Mouse (Mus musculus) forebrain, embryonic 12.5 days (tissue): ENCODE measurements at regions not wholly inside any gene's neighbourhood (a gene's known extent, or its start where the extent isn't known, plus 50 kb on each side); places are given as distances from the start of the nearest gene placed in this dataset.

Source experiments
- ATAC-seq: fragments of 200-750 bp; cut with Nextera tagmentation; 2 replicates; pipeline ENCODE4 v1.8.0; 2017; ENCODE audit warnings: moderate TSS enrichment; ENCODE audit not compliant: low FRiP score
- H3K27ac ChIP-seq: fragments of 300-500 bp; sonication (generic); 2 replicates; pipeline ENCODE4 v1.5.1; 2016; ENCODE audit warnings: mild to moderate bottlenecking
- H3K27me3 ChIP-seq: fragments of 300-500 bp; sonication (generic); 2 replicates; pipeline ENCODE4 v1.6.1; 2016; ENCODE audit warnings: mild to moderate bottlenecking
- H3K36me3 ChIP-seq: fragments of 300-500 bp; sonication (generic); replicated peaks from 2 replicates; pipeline ENCODE4 v1.6.1; 2016; ENCODE audit warnings: mild to moderate bottlenecking
- H3K4me1 ChIP-seq: fragments of 300-500 bp; sonication (generic); 2 replicates; pipeline ENCODE4 v1.6.1; 2016
- H3K4me2 ChIP-seq: fragments of 300-500 bp; sonication (generic); 2 replicates; pipeline ENCODE4 v1.6.1; 2016; ENCODE audit warnings: mild to moderate bottlenecking, moderate library complexity
- H3K4me3 ChIP-seq: fragments of 300-500 bp; sonication (generic); replicated peaks from 2 replicates; pipeline ENCODE4 v1.5.1; 2016; ENCODE audit warnings: mild to moderate bottlenecking
- H3K9ac ChIP-seq: fragments of 300-500 bp; sonication (generic); 2 replicates; pipeline ENCODE4 v1.6.1; 2016; ENCODE audit warnings: mild to moderate bottlenecking
- H3K9me3 ChIP-seq: fragments of 300-500 bp; sonication (generic); 2 replicates; pipeline ENCODE4 v1.6.1; 2016
- WGBS: fragments of 180-500 bp; shearing (Covaris S2); methylation state at CpG from one replicate; pipeline ENCODE4 v1.1.7; 2016; 5-methylcytosine and 5-hydroxymethylcytosine counted together

- Histone ChIP-seq H3K4me2 (no peak overlapping the region), H3K27ac (no peak overlapping the region), H3K9me3 (no peaks in the 10 kb centered on the region), H3K36me3 (no peaks in the 10 kb centered on the region), H3K9ac (no peak overlapping the region), H3K4me1 (no peaks in the 10 kb centered on the region), H3K4me3 (no peak overlapping the region), H3K27me3 (no peaks in the 10 kb centered on the region)
- WGBS = 87% methylated on average over 2 of the region's 2 CpGs
- ATAC-seq = no peak
These were observed 81.1 kb upstream of the Ralgapa2 start for GRCm38 (mm10) chr2:146593291-146593690.

GRCm38 (mm10) chr2:146594212-146594611, 82.1 kb upstream of the Ralgapa2 start:
- Histone ChIP-seq H3K27me3 (no peaks in the 10 kb centered on the region), H3K27ac (no peak overlapping the region), H3K4me1 (no peaks in the 10 kb centered on the region), H3K4me2 (no peak overlapping the region), H3K36me3 (no peaks in the 10 kb centered on the region), H3K9ac (no peak overlapping the region), H3K4me3 (no peak overlapping the region), H3K9me3 (no peaks in the 10 kb centered on the region)
- no peak for ATAC-seq
- WGBS = 69% methylated on average over 4 of the region's 4 CpGs

GRCm38 (mm10) chr2:146595673-146596072, 83.5 kb upstream of the Ralgapa2 start:
- Histone ChIP-seq H3K9me3 (no peaks in the 10 kb centered on the region), H3K4me2 (no peak overlapping the region), H3K36me3 (no peaks in the 10 kb centered on the region), H3K9ac (no peak overlapping the region), H3K4me1 (no peaks in the 10 kb centered on the region), H3K4me3 (no peak overlapping the region), H3K27ac (no peak overlapping the region), H3K27me3 (no peaks in the 10 kb centered on the region)
- 90% methylated on average over 2 of the region's 2 CpGs for WGBS
- ATAC-seq = no peak

- Histone ChIP-seq H3K27ac (no peak overlapping the region), H3K4me3 (no peak overlapping the region), H3K27me3 (no peaks in the 10 kb centered on the region), H3K4me1 (no peaks in the 10 kb centered on the region), H3K9ac (no peak overlapping the region), H3K36me3 (no peaks in the 10 kb centered on the region), H3K9me3 (no peaks in the 10 kb centered on the region), H3K4me2 (no peak overlapping the region)
- ATAC-seq = no peak
These were observed 94.0 kb upstream of the Ralgapa2 start for GRCm38 (mm10) chr2:146606170-146606569.

GRCm38 (mm10) chr2:146610896-146611295, 98.8 kb upstream of the Ralgapa2 start:
- Histone ChIP-seq H3K27me3 (peaks cover 5% of the 10 kb centered on the region; the same call in 1 of the 2 replicates), H3K9me3 (no peaks in the 10 kb centered on the region), H3K4me3 (no peak overlapping the region), H3K27ac (no peak overlapping the region), H3K36me3 (no peaks in the 10 kb centered on the region), H3K4me1 (peaks cover 5% of the 10 kb centered on the region; the same call in 1 of the 2 replicates), H3K4me2 (no peak overlapping the region), H3K9ac (no peak overlapping the region)
- 98% methylated on average over 2 of the region's 2 CpGs for WGBS
- ATAC-seq = no peak

GRCm38 (mm10) chr2:146611886-146612521, 99.9 kb upstream of the Ralgapa2 start:
- Histone ChIP-seq H3K4me2 (no peak overlapping the region), H3K27ac (no peak overlapping the region), H3K9ac (no peak overlapping the region), H3K9me3 (no peaks in the 10 kb centered on the region), H3K36me3 (no peaks in the 10 kb centered on the region), H3K4me1 (peaks cover 5% of the 10 kb centered on the region; the same call in 1 of the 2 replicates), H3K27me3 (peaks cover 5% of the 10 kb centered on the region; the same call in 1 of the 2 replicates), H3K4me3 (no peak overlapping the region)
- peak; percentile 39; the same call in 1 of the 2 replicates for ATAC-seq
- WGBS = 45% methylated on average over 6 of the region's 6 CpGs

GRCm38 (mm10) chr2:146612522-146613288, 100.6 kb upstream of the Ralgapa2 start:
- H3K4me1 ChIP-seq = peaks cover 5% of the 10 kb centered on the region; the same call in 1 of the 2 replicates
- no peaks in the 10 kb centered on the region for H3K9me3 ChIP-seq
- H3K4me2 ChIP-seq = peak overlapping the region; percentile 51
- H3K27ac ChIP-seq = no peak overlapping the region
- peak overlapping the region; percentile 19; the same call in 1 of the 2 replicates for H3K4me3 ChIP-seq
- WGBS = 7% methylated on average over 20 of the region's 20 CpGs
- peaks cover 5% of the 10 kb centered on the region; the same call in 1 of the 2 replicates for H3K27me3 ChIP-seq
- no peaks in the 10 kb centered on the region for H3K36me3 ChIP-seq
- ATAC-seq = peak; percentile 42; the same call in 1 of the 2 replicates
- H3K9ac ChIP-seq = 0 out of 2 replicates have a peak overlapping the region, but pooled peaks have one; percentile 36

- no peaks in the 10 kb centered on the region for H3K9me3 ChIP-seq
- 15% methylated on average over 5 of the region's 5 CpGs for WGBS
- H3K27me3 ChIP-seq = peaks cover 57% of the 10 kb centered on the region
- H3K36me3 ChIP-seq = no peaks in the 10 kb centered on the region
- ATAC-seq = peak; percentile 57; the same call in 1 of the 2 replicates
- no peak overlapping the region for H3K9ac ChIP-seq
- no peak overlapping the region for H3K27ac ChIP-seq
- no peak overlapping the region for H3K4me3 ChIP-seq
- peaks cover 6% of the 10 kb centered on the region for H3K4me1 ChIP-seq
- H3K4me2 ChIP-seq = no peak overlapping the region
These were observed 109.0 kb upstream of the Ralgapa2 start for GRCm38 (mm10) chr2:146621167-146621566.

GRCm38 (mm10) chr2:146623052-146623451, 110.9 kb upstream of the Ralgapa2 start:
- H3K9ac ChIP-seq = no peak overlapping the region
- H3K27ac ChIP-seq = no peak overlapping the region
- no peak overlapping the region for H3K4me2 ChIP-seq
- no peaks in the 10 kb centered on the region for H3K36me3 ChIP-seq
- H3K4me3 ChIP-seq = no peak overlapping the region
- 81% methylated on average over 1 of the region's 1 CpGs for WGBS
- H3K4me1 ChIP-seq = peaks cover 6% of the 10 kb centered on the region
- H3K27me3 ChIP-seq = peaks cover 66% of the 10 kb centered on the region
- no peak for ATAC-seq
- no peaks in the 10 kb centered on the region for H3K9me3 ChIP-seq

GRCm38 (mm10) chr2:146624207-146624606, 112.1 kb upstream of the Ralgapa2 start:
- Histone ChIP-seq H3K36me3 (no peaks in the 10 kb centered on the region), H3K27me3 (peaks cover 68% of the 10 kb centered on the region), H3K9ac (no peak overlapping the region), H3K4me2 (no peak overlapping the region), H3K27ac (no peak overlapping the region), H3K9me3 (no peaks in the 10 kb centered on the region), H3K4me1 (peaks cover 6% of the 10 kb centered on the region), H3K4me3 (no peak overlapping the region)
- ATAC-seq = no peak
- WGBS = 52% methylated on average over 5 of the region's 5 CpGs

- H3K4me1 ChIP-seq = peaks cover 6% of the 10 kb centered on the region
- no peak overlapping the region for H3K4me2 ChIP-seq
- no peak overlapping the region for H3K4me3 ChIP-seq
- 44% methylated on average over 5 of the region's 5 CpGs for whole genome bisulfite sequencing
- H3K27ac ChIP-seq = no peak overlapping the region
- no peak for ATAC-seq
- H3K36me3 ChIP-seq = no peaks in the 10 kb centered on the region
- peaks cover 64% of the 10 kb centered on the region for H3K27me3 ChIP-seq
- H3K9me3 ChIP-seq = no peaks in the 10 kb centered on the region
- no peak overlapping the region for H3K9ac ChIP-seq
These were observed 113.1 kb upstream of the Ralgapa2 start for GRCm38 (mm10) chr2:146625166-146625751.

- no peak for ATAC-seq
- peaks cover 3% of the 10 kb centered on the region; the same call in 1 of the 2 replicates for H3K4me1 ChIP-seq
- H3K4me3 ChIP-seq = no peak overlapping the region
- H3K9me3 ChIP-seq = no peaks in the 10 kb centered on the region
- no peak overlapping the region for H3K4me2 ChIP-seq
- H3K36me3 ChIP-seq = no peaks in the 10 kb centered on the region
- 52% methylated on average over 1 of the region's 1 CpGs for WGBS
- H3K27me3 ChIP-seq = peaks cover 69% of the 10 kb centered on the region
- no peak overlapping the region for H3K27ac ChIP-seq
- H3K9ac ChIP-seq = no peak overlapping the region
These were observed 114.4 kb upstream of the Ralgapa2 start for GRCm38 (mm10) chr2:146626531-146626930.
